Mouse (Mus musculus) testis, postnatal 14 days (tissue): ENCODE data around the gene Nop14.

Source experiments
- DNase-seq: peaks from one replicate; pipeline ENCODE4 v3.0.0; 2021; ENCODE audit warnings: low spot score

The Nop14 gene

DNA sequence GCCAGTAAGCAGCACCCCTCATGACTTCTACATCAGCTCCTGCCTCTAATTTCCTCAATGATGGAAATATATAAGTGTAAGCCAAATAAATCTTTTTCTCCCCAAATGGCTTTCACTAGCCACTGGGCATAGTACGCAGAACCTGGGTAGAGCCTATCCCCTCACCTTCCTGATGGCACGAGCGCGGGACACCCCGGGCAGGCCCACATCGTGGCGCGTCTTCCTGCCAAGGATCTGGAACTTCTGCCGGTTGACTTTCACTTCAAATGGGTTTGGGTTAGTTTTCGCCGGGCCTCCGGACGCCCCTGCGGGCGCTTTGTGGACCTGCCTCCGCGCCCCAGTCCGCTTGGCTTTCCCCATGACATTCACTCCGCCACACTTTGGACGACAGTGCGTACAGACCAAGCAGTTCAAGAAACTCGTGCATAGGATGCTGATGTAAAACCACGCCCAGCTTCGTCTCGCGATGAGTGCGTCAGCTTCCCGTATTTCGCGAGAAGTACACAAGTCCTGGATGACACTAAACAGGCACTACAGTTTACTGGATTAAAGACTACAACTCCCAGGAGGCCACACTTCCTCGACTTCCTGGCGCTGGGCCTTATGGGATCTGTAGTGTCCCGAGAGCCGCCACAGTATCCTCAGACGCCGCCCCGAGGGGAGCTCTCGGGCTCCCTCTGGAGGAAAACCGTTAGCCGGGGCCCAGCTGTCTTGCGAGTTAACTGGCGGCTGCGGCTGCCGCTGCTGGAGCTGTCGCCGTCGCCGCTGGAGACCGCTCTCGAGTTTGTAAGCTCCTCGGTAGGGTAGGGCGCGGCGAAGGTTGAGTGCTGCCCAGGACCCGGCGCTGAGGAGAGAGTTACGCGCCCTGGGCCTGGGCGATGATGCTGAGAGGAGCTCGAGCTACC lies at the start of gene Nop14, which contains the start of gene Grk4:
TSS of gene Nop14 (minus strand) at position 463 of the 905 bp plus-strand sequence.
TSS of gene Grk4 (plus strand) at position 694 of the 905 bp plus-strand sequence.
- peak; percentile 99 for DNase-seq

GRCm38 (mm10) chr5:34708436-34708835 lies 48.5 kb upstream of the Nop14 start:
- DNase-seq = no peak

DNA sequence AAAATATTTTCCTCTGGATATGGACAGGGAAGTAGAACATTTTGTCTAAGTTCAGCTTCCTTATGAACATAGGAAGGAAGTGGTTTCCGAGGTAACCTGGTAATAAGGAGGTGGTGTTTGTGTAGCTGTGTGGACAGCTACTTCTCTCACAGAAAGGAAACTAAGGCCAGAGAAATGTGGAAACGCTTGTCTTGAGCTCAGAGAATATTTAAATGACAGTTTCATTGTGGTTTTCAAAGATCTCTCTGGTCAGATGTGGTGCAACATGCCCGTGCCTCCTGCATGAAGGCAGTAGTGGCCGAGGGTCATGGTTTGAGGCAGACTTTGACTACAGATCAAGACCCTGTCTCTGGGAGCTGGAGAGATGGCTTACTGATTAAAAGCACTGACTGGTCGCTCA lies 35.6 kb upstream of the Nop14 start:
- DNase-seq = no peak

DNA sequence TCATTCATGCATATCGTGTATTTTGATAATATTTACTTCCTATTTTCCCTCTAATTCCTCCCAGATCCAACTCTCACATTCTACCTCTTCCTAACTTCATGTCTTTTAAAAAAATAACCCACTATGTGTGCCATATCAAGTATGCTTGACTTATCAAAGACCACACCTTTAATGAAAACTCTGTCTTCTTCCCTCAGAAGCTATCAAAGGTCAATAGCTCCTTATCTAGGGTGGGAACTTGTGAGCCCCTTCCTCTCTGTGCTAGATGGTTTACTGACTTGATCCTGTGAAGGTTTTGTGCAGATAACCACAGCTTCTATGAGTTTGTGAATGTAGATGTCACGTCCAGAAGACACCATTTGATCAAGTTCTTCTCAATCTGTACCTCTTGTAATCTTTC lies 32.8 kb upstream of the Nop14 start:
- DNase-seq = no peak

DNA sequence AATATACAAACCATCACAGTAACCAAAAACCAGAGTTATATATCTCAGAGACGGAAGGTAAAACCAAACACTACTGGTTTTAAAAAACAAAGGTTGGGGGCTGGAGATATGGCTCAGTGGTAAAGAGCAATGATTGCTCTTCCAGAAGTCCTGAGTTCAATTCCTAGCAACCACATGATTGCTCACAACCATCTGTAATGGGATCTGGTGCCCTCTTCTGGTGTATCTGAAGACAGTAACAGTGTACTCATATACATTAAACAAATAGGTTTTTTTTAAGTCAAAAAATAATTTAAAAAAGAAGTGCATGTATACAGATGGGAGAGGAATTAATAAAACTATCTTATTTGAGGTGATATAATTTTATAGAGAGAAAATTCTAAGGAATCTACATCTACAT lies 29.9 kb upstream of the Nop14 start:
- DNase-seq = no peak

DNA sequence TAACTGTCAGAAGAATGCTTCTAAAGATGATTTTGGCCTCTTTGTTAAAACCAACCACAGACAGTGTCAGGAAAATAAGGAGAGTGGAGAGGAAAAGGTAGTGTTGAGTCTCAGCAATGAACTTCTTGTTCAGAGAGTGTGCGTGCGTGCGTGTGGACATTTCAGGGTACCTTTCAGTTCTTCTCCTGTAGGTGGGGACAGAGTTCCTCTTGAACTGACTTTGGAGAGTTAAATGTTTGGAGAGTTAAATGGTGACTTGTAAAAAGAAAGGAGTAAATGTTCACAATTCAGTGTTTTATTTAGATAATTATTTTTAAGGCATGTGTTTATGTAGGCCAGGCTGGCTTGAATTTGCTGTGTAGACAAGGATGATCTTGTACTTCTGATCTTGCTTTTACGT lies 10.3 kb upstream of the Nop14 start:
- DNase-seq = no peak

DNA sequence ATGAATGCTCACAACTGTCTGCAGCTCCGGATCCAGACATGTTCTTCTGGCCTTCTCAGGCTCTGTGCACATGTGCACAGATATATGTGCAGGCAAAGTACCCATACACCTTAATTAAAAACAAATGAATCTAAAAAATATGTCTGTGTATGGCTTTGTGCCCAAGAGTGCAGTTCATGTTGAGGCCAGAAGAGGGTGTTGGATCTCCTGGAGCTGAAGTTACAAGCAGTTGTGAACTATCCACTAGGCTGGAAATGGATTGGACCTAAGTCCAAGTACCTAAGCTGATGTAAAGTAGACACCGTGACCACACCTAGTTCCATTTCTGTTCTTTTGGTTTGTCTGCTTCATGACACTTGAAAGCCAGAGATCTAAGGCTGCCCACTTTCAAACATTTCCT lies 9.5 kb upstream of the Nop14 start:
- no peak for DNase-seq

- DNase-seq = no peak
These were observed 3.3 kb upstream of the Nop14 start for GRCm38 (mm10) chr5:34663231-34663630.

DNA sequence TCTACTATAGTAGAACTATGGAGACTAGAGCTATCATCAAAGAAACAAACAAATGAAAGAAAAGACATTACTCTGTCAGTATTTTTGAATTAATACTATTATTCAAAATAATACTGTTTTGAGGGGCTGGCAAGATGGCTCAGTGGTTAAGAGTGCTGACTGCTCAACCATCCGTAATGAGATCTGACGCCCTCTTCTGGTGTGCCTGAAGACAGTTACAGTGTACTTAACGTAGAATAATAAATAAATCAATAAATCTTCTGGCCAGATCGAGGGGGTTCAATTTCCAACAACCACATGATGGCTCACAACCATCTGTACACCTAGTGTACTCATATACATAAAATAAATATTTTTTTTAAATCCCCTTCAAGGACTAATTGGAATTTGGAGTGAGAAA lies 2.0 kb upstream of the Nop14 start:
- DNase-seq = no peak

DNA sequence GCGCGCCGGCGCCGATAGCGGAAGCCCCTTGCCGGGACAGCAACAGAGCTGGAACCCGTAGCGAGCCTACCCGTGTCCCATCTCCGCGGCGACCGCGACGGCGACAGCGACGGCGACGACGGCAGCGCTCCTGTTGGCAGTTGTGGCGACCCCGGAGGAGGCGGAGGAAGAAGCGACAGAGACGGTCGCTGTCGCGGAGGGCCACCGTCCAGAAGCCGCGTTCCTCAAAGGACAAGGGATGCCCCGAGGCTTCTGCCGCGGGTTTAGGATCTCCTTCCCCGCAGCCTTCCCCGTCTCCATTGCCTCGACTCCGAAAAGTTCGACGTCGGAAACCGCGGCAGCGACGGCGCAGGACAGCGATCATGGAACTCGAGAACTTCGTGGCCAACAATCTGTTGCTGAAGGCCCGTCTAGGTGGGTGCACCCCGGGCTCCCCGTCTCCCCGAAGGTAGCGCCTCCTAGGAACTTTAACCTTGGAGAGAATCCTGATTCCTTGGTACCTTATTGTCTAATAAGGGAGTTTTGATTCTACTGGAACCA lies 713 bp upstream of the Nop14 start:
- DNase-seq = no peak

GRCm38 (mm10) chr5:34657556-34657955 lies 2.4 kb downstream of the Nop14 start:
- no peak for DNase-seq

DNA sequence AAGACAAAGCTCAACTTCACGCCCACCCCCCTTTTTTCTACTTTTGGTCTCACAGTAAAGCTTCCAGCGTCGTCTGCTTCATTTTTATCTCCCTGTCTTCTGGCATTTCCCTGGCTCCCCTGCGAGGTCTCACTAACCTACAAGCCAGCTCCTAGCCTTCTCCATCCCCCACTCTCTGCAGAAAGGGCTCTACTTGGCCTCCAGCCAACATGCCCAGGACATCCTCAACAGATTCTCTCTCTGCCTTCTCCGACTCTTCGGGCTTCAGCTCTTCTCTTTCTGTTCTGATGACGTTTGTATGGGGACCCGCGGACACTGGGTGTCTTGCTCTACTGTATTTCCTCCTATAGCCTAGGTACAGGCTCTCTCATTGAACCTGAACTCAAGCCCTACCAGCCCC lies 5.1 kb downstream of the Nop14 start:
- DNase-seq = no peak

DNA sequence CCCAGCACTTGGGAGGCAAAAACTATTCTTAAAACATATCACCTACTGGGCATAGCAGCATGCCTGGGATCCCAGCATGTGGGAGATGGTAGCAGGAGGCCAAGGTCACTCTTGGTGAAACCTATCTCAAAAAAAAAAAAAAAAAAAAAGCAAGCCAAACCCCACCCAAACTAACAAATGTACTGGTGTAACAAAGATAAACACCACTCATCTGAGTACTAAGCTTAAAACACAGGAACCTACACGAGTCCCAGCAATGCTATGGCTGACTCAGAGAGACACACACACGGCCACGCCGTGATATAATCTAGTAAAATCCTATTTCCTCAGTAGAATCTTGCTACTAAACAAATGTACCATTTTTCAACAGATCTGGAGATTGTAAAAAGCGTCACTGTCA lies 7.0 kb downstream of the Nop14 start:
- DNase-seq = no peak

- DNase-seq = no peak
These were observed 12.4 kb downstream of the Nop14 start for GRCm38 (mm10) chr5:34647581-34647980.

GRCm38 (mm10) chr5:34642932-34643331 lies 17.0 kb downstream of the Nop14 start:
- DNase-seq = no peak

GRCm38 (mm10) chr5:34641991-34642390 lies 18.0 kb downstream of the Nop14 start:
- no peak for DNase-seq

DNA sequence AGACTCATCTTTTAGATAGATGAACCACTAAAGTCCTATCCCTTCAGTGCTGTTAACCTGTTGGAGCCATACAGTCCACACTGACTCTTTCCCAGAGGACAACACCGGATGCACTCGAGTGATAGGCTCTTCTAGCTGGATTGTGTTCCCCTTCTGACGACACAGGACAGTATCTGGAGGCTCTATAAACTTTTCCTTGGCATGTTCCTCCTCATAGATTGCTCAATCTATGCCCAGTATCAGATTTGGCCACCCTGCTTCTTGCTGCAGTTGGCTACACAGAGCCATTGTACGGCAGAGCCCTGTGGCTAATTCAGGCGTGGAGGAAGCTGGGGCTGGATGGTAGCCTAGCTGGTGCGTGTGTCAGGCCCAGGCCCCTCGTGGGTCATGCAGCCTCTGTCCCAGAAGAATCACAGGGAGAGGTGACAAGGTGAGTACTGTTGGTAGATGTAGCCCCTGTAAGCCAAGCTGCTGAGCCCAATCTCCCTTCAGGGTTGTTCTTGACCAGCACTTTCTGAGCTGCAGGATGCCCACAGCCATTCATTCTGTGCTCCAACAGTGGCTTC lies 22.3 kb downstream of the Nop14 start:
- DNase-seq = no peak

- peak; percentile 84 for DNase-seq
These were observed 23.3 kb downstream of the Nop14 start, which contains the start of gene Mfsd10 for GRCm38 (mm10) chr5:34636481-34637287. Gene Mfsd10 (minus strand): TSS chr5:34637212.

DNA sequence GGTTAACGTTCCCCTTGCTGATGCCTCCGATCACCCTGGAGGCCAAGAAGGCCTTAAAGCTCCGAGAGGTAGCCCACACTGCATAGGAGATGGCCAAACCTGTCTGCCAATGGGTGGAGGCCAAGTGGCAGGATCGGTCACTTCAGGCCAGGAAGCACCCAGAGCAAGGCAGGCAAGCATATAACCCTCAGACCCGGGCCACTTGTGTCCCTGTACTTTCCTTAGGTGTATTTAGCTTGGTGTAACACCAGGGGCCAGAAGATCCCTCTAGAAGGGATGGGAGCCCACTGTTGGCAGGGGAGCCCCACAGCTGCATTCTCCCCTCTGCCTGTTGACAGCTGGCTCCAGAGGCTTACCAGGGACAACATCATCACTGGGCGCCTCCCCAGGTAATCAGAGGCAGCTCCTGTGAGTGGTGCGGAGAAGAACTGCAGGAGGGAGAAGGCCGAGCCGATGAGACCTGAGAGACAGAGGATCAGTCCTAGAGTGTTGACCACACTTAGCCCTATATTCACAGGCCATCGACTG lies 24.2 kb downstream of the Nop14 start:
- DNase-seq = no peak

DNA sequence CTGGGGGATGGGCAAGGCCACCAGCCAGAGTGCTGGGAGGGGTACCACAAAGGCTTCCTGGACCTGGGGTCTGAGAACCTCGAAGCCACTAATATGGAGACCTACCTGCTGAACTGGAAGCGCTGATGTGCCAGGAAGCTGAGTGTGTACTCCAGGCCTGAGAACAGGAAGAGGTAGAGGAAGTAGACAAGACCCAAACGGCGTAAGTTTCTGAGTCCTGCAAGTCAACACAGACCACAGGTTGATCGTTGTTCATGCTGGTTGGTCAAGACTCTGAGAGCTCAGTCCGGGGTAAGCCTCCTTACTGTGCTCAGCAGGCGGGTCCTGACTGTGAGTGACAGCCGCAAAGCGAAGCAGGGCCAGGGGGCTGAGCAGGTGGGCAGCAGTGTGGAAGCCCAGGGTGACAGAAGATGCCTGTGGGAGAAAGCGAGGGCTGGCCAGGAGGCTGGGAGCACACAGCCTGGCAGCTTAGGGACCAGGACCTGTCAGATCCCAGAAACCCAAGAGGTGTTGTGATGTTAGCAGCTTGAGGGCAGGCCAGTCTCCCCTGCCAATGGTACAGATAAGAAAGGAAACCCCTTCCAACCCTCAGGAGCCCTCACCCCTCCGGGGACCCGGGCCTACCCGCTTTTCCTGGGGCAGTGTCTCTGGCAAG lies 25.1 kb downstream of the Nop14 start:
- no peak for DNase-seq

DNA sequence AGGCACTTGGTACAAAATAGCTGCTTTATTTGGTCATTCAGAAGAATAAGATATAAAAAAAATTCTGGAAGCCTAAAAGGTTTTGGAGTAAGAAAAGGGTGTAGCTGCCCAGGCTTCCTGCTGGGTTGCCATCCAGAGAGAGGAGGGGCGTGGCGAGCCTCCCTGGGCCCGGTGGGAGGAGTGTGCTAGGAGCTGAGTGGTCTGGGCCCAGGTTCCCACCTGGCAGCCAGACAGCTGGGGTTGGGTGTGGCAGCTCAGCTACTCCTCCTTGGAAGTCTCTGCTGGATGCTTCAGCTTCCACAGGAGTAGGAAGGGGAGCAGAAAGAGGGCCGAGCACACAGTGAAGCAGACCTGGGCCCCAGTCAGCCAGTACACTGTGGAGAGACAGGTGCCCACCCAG lies 26.3 kb downstream of the Nop14 start:
- no peak for DNase-seq

DNA sequence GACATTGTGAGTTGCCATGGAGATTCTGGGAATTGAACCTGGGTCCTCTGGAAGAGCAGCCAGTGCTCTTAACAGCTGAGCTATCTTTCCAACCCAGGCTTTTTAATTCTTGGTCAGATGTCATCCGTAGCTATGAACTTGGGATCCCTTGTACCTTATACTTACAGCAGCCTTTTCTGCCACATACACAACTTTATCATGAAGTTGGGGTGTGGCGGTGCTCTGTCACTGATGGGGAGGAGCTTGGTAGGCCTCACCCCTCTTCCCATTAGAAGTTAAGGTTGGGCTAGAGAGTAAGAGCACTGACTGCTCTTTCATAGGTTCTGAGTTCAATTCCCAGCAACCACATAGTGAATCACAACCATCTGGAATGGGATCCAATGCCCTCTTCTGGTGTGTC lies 27.0 kb downstream of the Nop14 start:
- no peak for DNase-seq
